Mouse (Mus musculus) liver, embryonic 11.5 days (tissue): ENCODE measurements at regions not wholly inside any gene's neighbourhood (a gene's known extent, or its start where the extent isn't known, plus 50 kb on each side); places are given as distances from the start of the nearest gene placed in this dataset.
"Not testable (repeated sequence)": the region's sequence is repeated elsewhere in the genome, so short reads cannot be mapped to it uniquely, and the experiment has no call there.

Experiments
- ATAC-seq: fragments of 200-750 bp; cut with Nextera tagmentation; replicated peaks from 2 replicates; pipeline ENCODE4 v1.8.0; 2017; ENCODE audit warnings: moderate number of reproducible peaks, mild to moderate bottlenecking, moderate TSS enrichment, moderate library complexity; ENCODE audit not compliant: low FRiP score
- DNase-seq: peaks from one replicate; pipeline ENCODE4 v3.0.0-alpha.2; 2017; ENCODE audit warnings: low spot score
- H3K27ac ChIP-seq: fragments of 300-500 bp; sonication (generic); 2 replicates; pipeline ENCODE4 v1.5.1; 2014; ENCODE audit warnings: mild to moderate bottlenecking, low read depth, low read length, control low read depth
- H3K27me3 ChIP-seq: fragments of 300-500 bp; sonication (generic); replicated peaks from 2 replicates; pipeline ENCODE4 v1.6.1; 2014; ENCODE audit warnings: low read length, mixed read lengths; ENCODE audit not compliant: control insufficient read depth, insufficient read depth
- H3K36me3 ChIP-seq: fragments of 300-500 bp; sonication (generic); 2 replicates; pipeline ENCODE4 v1.6.1; 2014; ENCODE audit warnings: mild to moderate bottlenecking, low read length, moderate library complexity, mixed read lengths; ENCODE audit not compliant: control insufficient read depth, insufficient read depth
- H3K4me1 ChIP-seq: fragments of 300-500 bp; sonication (generic); replicated peaks from 2 replicates; pipeline ENCODE4 v1.6.1; 2014; ENCODE audit warnings: low read length, mixed read lengths; ENCODE audit not compliant: control insufficient read depth, insufficient read depth
- H3K4me2 ChIP-seq: fragments of 300-500 bp; sonication (generic); 2 replicates; pipeline ENCODE4 v1.6.1; 2014; ENCODE audit warnings: mild to moderate bottlenecking, control low read depth, moderate library complexity
- H3K4me3 ChIP-seq: fragments of 300-500 bp; sonication (generic); 2 replicates; pipeline ENCODE4 v1.5.1; 2014; ENCODE audit warnings: low read depth, low read length, control low read depth
- H3K9ac ChIP-seq: fragments of 300-500 bp; sonication (generic); 2 replicates; pipeline ENCODE4 v1.6.1; 2014; ENCODE audit warnings: low read depth, low read length, control low read depth
- H3K9me3 ChIP-seq: fragments of 300-500 bp; sonication (generic); 2 replicates; pipeline ENCODE4 v1.6.1; 2016; ENCODE audit warnings: low read length, inconsistent platforms, mixed read lengths; ENCODE audit not compliant: control insufficient read depth
- WGBS: fragments of 180-500 bp; shearing (Covaris S2); extraction: QIAGEN DNeasy Blood & Tissue Kit; methylation state at CpG from one replicate; pipeline ENCODE4 v1.1.7; 2014; 5-methylcytosine and 5-hydroxymethylcytosine counted together

GRCm38 (mm10) chr5:26725953-26726352 lies 91.0 kb upstream of the Dpp6 start:
- Histone ChIP-seq H3K9ac (no peak overlapping the region), H3K4me1 (no peaks in the 10 kb centered on the region), H3K27ac (no peak overlapping the region), H3K9me3 (no peaks in the 10 kb centered on the region), H3K4me2 (no peak overlapping the region), H3K27me3 (no peaks in the 10 kb centered on the region), H3K36me3 (no peaks in the 10 kb centered on the region), H3K4me3 (no peak overlapping the region)
- DNase-seq = no peak
- 72% methylated on average over 3 of the region's 3 CpGs for WGBS
- no peak for ATAC-seq

- 82% methylated on average over 6 of the region's 6 CpGs for WGBS
- H3K36me3 ChIP-seq, H3K4me3 ChIP-seq, H3K27me3 ChIP-seq, H3K4me2 ChIP-seq, H3K27ac ChIP-seq, DNase-seq, H3K9me3 ChIP-seq, H3K4me1 ChIP-seq, H3K9ac ChIP-seq, ATAC-seq: not testable (repeated sequence)
These were observed 65.8 kb upstream of the Dpp6 start for GRCm38 (mm10) chr5:26751196-26751595.

DNA sequence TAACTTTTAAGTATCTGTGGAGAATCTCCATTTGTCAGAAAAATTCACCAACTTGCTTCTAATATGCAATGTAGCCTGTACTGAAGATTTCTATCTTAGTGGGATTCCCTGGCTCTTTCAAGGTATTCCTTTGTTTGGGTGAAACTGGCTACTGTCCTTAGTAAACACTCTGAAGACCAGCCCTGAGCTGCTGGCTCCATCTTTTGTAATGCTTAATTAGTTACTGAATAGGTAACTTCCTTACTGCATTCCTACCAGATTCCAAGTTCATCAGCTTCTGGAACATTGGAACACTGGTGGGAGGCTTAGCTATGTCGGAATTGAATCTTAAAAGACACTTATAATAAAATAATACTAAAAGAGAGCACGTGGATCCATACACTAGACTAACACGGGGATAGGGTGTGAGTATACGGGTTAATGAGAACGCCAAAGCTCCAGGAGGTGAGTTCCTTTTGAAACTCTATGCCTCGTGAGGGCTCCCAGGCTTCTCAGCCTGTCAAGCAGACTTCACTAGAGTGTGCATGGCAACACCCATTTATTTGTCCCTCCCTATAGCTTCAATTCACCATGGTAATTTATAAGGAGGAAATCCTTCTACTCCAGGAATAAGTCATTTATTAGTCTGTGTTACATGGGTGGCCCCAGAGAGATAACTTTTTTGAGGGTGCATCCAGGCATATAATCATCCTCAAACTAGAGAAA lies 65.2 kb upstream of the Dpp6 start:
- not testable (repeated sequence) for H3K4me1 ChIP-seq, H3K9ac ChIP-seq, H3K27ac ChIP-seq, H3K4me3 ChIP-seq, H3K36me3 ChIP-seq, H3K4me2 ChIP-seq, DNase-seq, H3K9me3 ChIP-seq, H3K27me3 ChIP-seq, ATAC-seq
- WGBS = 81% methylated on average over 6 of the region's 6 CpGs

GRCm38 (mm10) chr5:26754129-26754528 lies 62.9 kb upstream of the Dpp6 start:
- not testable (repeated sequence) for DNase-seq, H3K27me3 ChIP-seq, H3K4me2 ChIP-seq, H3K27ac ChIP-seq, ATAC-seq, H3K36me3 ChIP-seq, H3K9ac ChIP-seq, H3K4me3 ChIP-seq, H3K4me1 ChIP-seq, H3K9me3 ChIP-seq
- 72% methylated on average over 7 of the region's 7 CpGs for WGBS
